Mouse (Mus musculus) adrenal gland, adult 18-20 months (tissue): ENCODE measurements at regions not wholly inside any gene's neighbourhood (a gene's known extent, or its start where the extent isn't known, plus 50 kb on each side); places are given as distances from the start of the nearest gene placed in this dataset.

Experiments
- DNase-seq, 2 experiments: peaks; one replicate each; pipeline ENCODE4 v3.0.0; 2021 to 2022; ENCODE audit warnings: low spot score in 2 of 2

DNA sequence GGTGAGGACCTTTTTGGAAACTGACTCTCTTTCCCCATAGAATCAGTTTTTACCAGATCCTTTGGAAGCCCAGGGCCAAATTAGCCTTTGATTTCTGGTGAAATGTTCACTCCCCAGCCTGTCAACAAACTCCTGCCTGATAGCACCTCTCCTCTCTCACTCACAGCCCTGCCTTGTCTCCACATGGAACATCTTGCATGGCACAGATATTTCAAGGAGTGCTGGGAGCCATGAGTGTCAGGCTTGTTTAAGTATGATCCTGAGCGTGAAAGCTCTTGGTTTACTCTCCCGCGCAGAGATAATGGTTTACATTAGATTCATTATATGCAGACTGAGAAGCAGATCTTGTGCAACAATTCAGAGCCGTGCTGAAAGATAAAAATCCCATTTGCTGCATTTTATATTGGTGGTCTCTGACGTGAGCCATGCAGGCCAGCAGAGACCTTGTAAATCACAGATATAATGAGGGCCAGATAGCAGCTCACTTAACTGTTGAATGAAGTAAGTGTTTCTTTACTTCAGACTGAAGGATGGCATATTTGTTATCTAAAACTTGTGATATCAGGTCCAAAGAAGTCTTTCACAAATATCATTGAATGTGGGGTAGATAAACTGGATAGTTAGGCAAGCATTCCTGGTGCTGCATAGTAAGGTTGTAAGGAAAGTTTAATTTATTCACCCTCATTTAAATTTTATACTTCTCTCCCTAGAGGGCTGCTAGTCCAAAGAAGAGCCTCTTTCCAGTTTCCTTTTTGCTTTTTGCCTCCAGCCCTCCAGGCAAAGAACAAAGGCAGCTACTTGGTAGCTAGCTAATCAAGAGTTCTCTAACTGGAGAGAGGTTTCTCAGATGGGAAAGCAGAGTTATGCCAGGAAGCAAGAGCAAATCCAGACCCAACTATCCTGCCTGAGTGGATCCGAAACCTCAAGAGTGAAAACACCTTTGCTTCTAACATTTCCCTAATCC is 81.8 kb downstream of the Tbx18 start:
- DNase-seq: no peak

DNA sequence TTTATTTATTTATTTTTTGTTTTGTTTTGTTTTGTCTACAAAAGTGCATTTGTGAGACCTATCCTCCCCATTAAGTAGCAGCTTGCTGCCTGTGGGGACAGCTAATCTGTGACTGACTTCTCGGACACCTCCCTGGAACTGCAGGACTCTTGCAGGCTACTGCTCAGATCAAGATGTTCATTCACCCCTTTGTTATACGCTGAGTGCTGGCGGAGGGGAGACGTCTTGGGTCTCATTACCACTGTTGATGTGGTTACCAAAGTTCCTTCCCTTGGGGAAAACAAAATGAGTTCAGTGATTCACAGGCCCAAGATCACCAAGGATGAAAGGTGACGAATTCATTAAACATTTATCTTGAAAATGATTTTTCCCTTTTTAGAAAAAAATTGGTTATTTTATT is 82.7 kb downstream of the Tbx18 start:
- DNase-seq: no peak

DNA sequence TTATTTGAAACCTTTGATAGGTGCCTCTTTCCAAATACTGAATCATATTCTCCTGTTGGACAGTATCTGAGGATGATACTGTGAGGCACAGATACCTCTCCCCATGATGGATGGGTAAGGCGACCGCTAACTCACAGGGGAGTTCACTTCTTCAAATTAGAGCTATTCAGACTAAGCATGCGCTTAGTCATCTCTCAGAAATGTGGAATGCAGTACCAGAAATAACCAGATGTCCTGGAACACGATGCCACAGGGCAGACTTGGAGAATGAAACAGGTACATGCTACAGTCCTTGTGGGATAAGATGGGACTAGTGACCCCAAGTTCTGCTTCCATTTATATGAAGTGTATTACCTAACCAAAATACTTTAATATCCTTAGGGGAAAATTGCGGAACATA is 86.0 kb downstream of the Tbx18 start:
- DNase-seq: no peak

DNA sequence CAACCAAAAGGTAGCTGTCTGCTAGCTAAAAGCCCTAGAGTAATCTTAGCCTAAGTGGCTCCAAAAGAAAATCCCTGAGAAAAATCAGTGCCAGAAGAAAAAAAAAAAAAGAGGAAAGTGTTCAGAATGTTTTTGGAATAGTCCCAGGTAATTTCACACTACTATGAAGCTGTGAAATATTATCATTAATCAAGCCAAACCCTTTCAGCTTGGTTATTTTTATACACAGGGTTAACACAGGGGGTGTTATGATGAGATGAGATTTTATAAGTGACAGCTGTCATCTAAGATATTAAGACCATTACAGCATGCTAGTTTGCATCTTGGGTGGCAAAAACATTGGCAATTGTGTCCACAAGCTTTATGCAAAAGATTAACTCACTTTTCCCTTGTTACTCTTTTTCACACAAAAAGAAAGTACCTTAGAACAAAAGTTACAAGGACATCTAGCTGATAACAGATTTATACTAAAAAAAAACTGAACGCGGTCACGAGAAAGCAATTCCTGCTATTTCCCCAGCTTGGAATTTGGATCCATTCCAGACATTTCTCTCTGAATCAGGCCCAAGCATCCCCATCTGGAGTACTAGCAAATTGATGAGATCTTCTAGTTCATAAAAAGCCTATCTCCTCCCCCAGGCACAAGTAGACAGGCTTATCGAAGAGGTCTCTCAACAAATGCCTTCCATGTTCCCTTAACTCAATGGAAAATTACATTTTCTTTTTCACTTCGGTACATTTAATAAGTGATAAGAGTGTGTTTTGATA is 97.0 kb downstream of the Tbx18 start:
- DNase-seq: no peak

DNA sequence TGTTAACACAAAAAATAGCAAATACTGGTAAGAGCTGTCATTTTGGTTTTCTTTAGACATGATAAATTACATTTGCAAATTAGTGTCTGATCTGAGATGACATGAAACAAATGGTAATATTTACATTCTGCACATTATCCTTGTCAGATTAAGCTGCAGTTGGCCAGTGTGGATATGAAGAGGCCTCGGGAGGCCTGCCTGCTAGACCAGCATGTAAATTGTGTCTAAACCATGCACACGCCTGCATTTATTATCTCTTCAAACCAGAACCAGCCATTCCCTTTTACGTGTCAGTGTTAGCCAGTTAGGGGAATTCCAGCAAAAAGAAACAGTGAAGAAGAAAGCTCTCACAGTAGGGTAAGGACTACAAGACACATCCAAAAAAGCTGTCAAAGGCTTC is 104.6 kb downstream of the Tbx18 start:
- no peak for DNase-seq

DNA sequence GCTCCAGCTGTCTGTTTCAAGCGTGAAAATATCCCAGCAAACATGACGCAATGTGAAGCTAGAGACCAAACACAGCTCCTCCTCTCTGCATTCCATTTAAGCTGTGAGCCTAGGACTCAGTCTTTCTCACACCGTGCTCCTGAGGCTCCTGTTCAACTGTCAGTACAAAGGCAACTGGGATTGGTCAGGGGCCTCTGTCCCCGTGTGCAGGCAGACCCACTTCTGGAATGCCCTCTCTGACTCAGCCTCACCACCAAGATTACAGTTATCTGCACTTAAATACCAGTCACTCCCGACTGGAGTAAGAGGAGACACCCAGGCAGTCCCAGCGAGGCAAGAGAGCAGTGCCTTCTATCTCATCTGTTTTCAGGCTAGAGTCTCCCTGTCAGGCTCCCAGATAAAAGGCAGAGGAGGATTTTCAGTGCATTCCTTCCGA is 112.8 kb downstream of the Tbx18 start:
- no peak for DNase-seq

DNA sequence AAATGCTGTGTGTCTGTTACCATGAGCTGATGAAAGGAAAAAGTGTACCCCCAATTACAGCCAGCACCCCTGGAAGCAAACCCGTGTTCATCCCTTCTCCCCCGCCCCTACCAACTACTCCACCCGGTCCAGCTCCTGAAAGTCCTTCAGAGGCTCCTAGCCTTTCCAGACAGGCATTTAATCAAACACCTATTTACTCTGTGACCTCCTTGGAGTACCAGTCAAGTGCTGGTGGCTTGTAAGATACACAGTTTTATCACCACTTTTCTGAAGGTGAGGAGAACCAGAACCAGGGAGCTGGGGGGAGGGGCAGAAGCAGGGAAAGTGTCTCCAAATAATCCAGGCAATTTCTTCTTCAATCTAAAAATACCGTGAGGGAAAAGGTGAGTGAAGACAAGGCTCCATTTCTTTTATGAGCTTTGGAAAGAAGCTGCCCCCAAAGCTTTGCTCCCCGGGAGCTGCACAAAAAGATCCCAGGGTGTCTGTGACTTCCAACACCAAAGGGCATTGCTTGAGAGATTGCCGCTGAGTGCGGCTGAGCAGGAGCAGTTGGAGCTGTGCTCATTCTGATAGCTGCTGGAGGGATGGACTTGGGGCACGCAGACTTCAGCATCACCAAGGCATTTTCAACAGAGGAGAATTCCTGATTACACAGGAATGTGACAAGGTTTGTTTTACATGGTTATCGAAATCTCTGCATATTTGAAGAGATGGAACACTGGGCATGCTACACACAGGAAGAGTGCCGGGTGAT is 123.0 kb downstream of the Tbx18 start:
- no peak for DNase-seq

DNA sequence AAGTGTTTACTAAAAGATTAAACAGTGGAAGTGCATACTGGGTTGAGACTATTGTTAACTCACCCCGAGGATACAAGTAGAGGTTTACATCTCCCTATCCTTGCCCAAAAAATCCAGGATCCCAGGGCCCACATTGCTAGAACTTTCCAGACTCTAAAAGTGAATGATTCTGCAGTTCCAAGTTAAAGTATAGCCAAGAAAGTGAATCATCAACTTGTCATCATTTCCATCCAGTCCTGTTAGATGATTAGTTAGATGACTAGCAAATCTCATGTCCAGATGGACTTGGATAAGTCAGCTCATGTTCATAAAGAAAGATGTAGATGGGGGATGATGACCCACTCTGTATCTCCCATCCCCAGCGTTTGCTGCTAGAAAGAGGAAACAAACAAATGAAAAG is 155.5 kb downstream of the Tbx18 start:
- DNase-seq: no peak

DNA sequence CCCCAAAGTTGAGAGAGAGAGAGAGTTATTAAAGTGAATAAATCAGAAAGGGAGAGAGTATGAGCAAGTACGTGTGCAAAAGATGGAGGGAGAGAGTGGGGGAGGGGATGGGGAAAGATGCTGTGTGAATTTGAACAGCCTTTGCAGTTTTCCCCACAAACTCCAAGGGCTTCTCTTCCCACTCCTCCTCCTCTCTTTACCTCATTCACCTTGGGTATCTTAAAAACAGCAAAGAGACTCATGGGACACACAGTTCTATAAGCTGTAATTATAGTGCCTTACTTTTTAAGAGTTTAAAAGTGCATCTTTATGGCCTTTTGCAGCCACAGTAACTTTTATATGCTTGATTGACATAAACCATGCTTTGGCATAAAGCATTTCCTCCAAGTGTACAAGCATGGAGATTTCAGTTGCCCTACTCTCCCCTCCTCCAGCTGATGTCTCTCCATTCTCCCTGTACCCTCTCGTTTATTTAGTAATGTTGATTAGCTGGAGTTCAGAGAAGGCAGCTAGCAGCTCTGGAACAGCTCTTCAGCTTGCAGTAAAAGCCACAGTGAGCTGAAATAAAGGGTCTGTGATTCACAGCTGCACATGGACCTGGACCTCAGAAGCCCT is 156.7 kb downstream of the Tbx18 start:
- no peak for DNase-seq

DNA sequence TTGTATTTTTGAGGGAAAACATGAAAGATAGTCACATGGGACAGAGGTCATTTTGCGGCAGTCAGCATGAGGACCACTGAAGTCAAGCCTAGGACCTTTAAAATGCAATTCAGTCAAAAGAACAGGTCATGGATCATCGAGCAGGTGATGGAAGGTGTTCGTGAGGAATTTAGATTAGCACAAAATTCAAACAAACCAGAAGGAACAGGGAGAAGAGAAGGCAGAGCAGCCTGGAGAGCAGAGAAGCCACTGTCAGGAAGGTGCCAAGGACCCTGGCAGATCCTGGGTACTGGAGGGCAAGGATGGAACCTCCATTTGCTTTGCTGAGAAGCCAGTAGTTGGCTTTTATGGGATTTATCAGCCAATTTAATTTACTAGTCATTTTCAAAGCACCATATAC is 167.8 kb downstream of the Tbx18 start:
- DNase-seq: no peak

DNA sequence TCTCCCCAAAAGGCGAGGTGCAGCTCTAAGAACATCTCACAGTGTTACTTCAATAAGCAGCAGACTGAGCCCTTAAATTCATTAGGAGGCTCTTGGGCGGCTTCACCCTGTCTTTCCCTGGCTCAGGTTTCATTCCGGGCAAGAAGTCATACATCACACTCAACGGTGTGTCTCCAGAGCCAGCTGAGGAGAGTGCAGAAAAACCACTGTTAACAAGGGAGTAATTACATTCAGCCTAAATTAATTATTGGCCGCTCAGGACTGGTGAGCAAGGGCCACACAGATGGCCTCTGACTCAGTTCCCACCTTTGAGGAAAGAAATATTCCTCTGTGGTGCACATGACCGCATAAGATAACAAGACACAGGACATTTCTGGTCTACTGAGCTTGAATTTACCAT is 168.3 kb downstream of the Tbx18 start:
- DNase-seq: no peak

DNA sequence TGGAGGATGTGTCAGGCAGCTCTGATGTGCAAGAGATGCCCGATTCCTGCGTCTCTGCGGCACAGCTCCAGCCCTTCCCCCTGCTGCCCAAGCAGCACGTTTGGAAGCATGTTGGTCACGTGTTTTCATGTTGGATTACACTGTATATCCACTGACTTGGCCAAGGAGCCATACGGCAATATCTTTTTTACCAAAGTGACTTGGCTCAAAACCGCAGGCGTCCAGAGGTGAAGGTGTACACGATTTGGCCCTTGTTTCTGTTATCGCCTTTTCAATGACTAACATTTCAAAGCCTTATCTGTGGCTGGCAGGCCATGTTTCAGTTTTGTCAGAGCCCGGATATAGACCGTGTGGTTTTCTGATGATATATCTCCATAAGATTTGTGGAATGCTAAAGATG is 173.2 kb downstream of the Tbx18 start:
- no peak for DNase-seq

DNA sequence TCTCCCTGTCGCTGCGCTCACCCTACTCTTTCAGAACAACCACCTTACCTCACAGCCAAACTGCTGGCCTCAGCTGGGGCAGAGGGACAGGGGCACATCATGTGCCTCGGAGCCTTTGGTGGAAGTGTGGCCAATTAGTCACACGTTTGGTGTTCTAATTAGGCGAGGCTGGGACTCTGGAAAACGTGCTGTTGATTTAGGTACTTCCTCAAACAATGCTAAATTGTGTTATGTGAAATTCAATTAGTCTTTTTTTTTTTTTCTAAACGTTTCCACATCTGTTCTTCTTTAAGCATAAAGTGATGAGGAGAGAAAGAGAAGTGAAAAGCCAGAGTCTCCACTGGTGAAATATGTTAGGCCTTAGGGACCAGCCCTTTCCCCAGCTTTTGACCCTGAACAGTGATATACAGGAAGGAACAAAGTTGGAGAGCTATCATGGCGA is 174.1 kb downstream of the Tbx18 start:
- DNase-seq: no peak

DNA sequence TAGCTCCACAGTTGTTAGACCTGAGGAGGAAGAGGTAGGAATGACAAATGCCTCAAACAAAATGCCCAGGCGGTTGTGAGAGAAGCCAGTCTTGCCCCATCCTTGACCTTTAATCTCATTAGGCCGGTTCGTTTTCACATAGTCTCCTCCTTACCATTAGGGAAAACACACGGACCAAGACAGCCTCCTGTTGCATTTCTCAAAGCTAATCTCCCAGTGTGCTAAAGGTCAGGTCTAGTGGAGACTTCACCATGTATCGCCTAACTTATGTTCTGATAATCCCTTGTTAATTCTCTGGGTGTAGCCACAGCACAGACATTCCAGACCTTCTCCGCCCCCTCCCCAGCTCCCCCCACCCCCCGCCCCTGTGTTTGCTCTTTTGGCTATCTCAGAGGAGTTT is 174.5 kb downstream of the Tbx18 start:
- DNase-seq: no peak

DNA sequence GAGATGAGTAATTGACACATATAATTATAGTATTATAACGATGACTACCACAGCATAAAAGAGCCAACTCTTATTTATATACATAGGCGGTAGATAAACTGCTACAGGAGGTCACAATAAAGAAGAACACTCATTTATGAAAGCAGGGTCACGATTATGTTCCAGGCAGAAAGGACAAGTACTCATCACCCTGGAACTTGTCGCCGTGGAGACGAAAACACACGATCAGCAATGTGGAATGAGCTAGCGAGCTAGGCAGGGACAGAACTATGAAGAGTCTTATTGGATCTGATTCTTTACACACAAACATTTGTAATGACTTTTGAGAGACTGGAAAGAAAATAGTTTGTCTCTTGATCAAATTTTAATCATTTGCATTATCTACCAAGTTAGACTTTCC is 197.9 kb downstream of the Tbx18 start:
- no peak for DNase-seq

DNA sequence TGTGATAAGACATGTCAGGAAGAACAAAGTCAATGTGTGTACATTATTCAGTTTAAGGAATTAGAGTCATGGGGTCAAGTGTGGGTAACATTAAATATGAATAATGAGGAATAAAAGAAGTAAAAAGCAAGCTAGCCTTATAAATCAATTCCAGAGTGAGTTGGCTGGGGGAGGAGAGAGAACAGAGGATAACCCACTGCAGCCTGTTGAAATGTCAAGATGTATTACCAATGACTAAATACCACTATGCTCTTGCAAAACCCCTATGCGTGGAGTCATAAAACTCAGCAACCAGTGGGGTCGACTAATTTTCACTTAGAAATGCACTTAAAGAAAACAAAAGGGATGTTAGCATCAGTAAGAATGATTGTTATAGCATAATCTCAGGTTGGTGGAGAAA is 201.2 kb downstream of the Tbx18 start:
- no peak for DNase-seq

DNA sequence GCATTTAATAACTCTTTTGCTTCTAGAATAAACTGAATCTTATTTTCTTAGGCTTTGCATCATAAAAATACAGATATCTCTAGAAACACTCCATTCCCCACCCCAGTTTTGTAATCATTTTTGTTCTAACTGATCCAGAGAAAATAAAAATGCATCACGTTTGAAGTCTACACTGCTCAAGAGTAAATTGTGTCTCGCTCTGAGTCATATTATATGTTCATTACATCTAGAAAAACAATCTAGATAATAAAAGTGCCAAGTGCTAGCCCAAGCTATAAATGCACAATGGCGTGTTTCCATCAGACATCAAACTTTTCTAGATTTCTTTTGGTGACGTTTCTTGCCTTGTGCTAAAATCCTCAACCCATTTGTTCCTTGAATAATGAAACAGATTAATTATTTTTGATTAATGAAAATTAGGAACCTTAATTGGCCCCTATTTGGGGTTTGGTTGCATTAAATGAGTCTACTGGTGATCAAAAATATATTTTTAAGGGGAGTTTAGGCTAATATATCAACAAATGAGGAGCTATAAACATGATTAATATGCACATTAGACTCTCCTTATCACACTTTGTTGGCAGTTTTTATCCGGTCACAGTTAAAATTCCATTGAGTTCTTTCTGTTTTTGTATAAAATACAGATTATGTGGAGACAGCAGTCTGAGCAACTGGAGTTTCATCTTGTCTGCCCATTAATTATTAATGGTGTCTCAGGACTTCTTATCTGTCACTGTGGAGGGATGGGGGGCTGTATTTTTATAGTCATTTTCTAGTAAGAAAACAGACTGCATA is 206.0 kb downstream of the Tbx18 start:
- no peak for DNase-seq

DNA sequence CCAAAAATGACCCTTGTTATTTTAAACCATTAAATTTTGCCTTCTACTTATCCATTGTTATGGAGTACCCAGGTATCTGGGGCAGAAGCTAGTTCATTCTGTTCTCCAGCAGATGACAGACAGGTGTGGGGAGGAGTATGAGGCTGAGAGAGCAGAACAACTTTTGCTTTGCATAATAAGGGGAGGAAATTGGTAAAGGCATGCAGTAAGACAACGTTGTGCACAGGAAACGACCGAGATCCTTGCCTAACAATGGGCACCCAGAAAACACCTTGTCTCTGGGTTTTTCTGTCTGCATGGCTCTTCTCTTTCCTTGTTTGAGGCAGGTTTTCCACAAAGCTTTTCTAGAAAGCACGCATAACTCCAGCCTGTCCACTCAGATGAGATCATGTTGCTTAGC is 220.4 kb downstream of the Tbx18 start:
- no peak for DNase-seq

DNA sequence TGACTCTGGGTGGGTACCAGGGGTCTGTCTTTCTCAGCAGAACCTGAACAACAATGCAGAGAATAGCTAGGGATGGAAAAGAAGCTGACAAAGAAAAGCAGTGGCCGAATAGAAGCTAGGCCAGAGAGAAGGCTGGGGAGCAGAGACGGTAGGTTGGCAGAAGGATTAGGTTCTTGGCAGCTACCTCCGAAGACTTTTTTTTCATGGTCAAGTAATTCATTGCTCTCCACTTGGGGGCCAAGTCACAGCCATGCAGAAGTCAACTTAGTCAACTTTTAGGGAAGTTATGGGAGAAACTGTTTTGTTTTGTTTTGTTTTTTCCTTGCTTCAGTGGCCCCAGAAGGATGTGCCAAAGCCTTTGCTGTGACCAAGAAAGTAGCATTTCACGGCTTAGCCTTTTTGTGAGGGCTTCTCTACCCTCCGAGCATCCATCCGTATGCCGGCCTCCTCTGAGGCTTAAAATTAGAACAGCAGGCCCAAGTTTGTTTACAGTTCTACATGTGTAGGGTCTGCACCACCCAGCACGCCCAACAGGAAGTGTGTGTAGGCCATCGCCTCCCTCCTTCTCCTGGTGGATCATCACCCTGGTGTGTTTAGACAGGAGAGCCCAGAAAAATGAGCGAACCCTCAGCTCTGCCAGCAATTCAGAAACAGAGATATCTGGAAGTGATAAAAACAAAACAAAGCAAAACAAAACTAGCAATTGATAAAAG is 226.2 kb downstream of the Tbx18 start:
- no peak for DNase-seq

DNA sequence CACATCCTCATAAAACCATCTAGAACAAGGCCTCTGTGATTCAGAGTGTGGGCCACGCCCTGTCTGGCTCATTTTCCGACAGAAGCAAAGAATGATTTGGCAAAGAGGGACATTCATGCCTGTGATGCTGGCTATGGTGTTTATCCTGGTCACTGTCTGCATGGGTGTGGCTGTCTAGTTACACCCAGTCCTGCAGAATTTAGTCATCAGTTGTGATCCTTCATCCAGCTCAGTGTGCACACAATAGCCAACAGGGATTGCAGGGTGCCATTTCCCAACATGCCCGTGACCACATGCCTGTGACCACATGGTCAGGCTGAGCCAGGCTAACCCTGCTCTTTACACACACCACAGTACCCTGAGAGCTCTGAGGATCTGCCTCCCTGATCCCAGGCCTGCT is 208.8 kb upstream of the Cep162 start:
- DNase-seq: no peak
